Mouse (Mus musculus): ENCODE data around the gene Cemip2. TPM values are rescaled to one million over a fixed set of nuclear protein-coding genes. Genes with fewer than 3 reads are reported as not detected.
"Not testable (repeated sequence)": the region's sequence is repeated elsewhere in the genome, so short reads cannot be mapped to it uniquely, and the experiment has no call there.

Gene Cemip2
- total RNA-seq, 2 experiments from 2014 or later = 23.2 to 23.9 TPM

- no peak for DNase-seq (ENCODE audit: low spot score in 2 of 2)
These were observed 85.1 kb downstream of the Cemip2 start for GRCm38 (mm10) chr19:21862991-21863931.

GRCm38 (mm10) chr19:21865242-21866055 is 87.3 kb downstream of the Cemip2 start:
- no peak for DNase-seq (ENCODE audit: low spot score in 2 of 2)

GRCm38 (mm10) chr19:21866094-21866493 is 88.0 kb downstream of the Cemip2 start:
- DNase-seq (ENCODE audit: low spot score in 2 of 2) = no peak

GRCm38 (mm10) chr19:21866756-21867155 is 88.6 kb downstream of the Cemip2 start:
- not testable (repeated sequence) for DNase-seq (ENCODE audit: low spot score in 2 of 2)

DNA sequence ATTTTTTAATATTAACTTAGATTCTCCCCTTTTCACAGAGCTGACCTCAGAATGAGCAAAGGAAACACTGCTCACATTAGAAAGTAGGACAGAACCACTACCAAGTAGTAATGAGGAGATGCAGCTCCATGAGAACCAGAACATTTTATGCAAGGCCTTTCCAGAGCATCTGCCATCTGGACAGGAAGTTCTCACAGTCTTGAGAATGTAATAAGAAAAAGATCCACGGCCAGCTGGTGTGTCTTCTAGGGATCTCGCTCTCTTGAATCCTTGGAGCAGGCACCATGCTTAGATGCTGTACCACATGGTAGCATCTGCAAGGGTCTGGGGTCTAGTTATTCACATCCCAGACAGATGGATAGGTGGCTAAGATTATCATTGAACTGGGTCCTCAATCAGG is 90.3 kb downstream of the Cemip2 start:
- DNase-seq (ENCODE audit: low spot score in 2 of 2) = no peak

DNA sequence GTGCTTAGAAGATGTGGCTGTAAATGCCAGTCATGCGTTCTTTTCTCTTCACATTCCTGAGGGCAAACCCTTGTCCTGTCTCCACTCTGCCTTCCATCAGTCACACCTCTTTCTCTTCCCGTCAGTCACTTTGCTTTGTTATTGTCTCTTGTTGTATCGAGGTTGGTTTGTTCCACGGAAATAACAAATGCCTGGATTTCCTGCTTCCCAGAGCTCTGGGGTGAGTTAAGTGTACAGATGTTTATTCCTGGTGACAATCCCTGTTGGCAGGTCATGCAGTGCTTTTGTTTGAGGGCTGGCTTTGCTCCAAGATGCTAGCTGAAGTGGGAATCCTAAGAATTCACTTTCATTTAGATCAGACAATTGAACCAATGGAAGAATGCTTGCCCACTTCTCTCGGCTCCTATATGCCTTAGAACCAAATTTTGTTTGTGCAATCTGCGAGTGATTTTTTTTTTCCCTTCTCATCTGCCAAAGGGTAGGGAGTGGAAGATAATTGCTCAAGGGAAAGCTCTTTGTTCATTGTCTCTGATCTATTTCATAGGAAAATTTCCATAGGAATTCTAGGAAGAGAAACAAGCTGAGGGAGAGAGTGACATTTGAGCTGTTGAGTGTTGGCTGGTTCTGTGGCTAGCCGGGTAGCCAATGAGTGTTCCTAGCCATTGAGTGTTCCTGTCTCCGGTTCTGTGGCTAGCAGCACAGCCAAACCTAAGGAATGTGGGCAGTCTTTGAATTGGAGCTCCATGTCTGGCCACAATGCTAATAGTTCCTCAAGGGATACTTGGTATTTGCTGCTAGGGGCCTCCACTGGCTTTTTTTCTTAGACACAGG is 104.2 kb downstream of the Cemip2 start:
- DNase-seq (ENCODE audit: low spot score in 2 of 2) = no peak

DNA sequence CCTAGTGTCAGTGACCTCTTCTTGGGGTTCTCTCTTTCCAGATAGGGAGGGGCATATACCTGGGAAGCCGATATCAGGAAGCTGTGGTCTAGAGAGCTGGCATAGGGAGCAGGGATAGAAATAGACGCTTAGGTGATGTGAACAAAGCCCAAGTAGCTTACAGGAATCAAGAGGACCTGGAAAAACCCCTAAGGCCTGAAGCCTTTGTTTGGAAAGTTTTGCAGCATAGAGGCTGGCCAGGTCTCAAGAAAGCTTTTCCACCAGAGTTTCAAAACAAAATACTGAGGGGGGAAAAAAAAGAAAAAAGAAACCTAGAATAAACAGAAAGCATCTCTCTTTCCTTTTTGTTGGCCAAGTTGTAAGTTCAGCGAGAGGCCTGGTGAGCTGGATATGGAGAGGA is 104.9 kb downstream of the Cemip2 start:
- DNase-seq (ENCODE audit: low spot score in 2 of 2) = no peak

DNA sequence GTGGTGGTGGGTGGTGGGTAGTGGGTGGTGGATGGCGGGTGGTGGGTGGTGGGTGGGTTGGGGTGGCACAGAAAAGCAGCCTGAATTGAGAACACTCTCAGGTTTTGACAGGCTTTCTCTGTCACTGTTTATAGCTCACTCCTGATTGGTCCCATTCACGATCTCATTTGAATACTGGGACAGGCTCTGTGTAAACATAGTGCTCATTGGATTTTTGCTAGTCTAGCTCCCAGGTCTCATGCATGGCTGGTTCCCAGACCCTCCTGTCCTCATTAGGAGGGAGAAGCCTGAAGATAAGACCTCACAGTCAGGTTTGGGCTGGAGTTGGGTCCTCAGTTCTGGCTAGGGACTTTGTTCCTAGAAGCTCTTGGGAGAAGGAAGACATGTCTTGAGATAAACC is 105.8 kb downstream of the Cemip2 start:
- no peak for DNase-seq (ENCODE audit: low spot score in 2 of 2)

DNA sequence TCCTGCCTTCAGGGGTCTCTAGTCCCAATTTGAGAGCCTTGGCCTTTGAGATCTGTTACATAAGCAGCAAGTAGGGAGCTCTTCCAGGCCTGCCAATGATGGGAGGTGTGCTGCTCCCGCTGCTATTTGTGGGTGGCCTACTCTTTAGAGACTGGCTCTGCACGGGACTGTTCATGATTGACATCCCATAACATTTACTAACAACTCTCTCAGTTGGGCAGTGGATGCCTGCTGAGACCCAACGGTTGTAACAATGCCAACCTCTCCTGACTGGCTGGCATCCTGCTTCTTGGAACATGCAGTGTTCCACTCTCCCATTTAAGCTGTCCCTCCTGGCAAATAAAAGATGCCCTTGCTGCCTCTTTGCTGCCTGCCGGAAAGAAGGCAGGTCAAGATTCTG is 106.2 kb downstream of the Cemip2 start:
- DNase-seq (ENCODE audit: low spot score in 2 of 2) = peak in 1 of 2 experiments; percentile 26

DNA sequence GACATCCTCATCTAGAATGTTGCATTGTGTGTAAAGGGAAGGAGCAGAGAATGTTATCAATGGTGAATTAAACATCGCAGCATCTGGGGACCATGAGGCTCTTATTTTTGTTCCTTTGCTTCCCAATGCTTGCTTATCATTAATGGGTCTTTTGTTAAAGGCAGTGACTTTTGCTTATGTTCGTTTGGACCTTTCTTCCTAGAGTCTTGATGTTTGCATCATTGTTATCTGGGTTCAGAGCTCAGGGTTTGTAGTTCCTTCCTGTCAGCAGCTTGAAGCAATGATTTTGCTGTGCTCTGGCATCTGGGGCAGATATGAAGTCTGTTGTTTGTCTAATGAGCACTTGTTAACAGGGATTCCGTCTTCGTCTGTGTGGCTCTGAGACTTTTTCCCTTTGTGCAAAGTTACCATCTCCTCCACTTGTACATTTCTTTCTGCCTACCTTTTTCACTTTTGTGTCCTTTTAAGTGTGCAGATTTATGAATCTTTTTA is 108.1 kb downstream of the Cemip2 start:
- no peak for DNase-seq (ENCODE audit: low spot score in 2 of 2)

DNA sequence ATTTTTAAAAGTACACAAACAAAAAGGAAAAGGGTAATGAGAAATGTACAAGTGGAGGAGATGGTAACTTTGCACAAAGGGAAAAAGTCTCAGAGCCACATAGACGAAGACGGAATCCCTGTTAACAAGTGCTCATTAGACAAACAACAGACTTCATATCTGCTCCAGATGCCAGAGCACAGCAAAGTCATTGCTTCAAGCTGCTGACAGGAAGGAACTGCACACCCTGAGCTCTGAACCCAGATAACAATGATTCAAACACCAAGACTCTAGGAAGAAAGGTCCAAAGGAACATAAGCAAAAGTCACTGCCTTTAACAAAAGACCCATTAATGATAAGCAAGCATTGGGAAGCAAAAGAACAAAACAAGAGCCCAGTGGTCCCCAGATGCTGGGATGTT is 112.6 kb downstream of the Cemip2 start:
- no peak for DNase-seq (ENCODE audit: low spot score in 2 of 2)

DNA sequence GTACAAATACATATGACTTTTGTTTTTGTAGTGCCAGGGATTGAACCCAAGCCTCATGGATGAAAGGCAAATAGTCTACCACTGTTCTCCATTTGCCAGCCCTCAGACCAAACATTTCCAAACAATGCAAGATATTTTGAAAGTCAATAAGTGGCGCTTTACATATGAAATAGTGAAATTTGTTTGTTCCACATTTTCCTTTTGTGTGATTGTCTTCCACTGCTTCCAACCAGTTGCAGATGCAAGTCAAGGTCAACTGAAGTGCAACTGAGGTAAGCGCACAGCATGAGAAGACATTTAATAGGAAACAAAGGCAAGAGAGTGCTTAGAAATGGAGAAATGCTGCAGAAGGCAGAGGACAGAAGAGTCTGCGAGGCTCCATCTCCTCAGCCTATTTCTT is 116.7 kb downstream of the Cemip2 start:
- no peak for DNase-seq (ENCODE audit: low spot score in 2 of 2)

GRCm38 (mm10) chr19:21895540-21895939 is 117.4 kb downstream of the Cemip2 start:
- no peak for DNase-seq (ENCODE audit: low spot score in 2 of 2)

GRCm38 (mm10) chr19:21897122-21897827 is 119.1 kb downstream of the Cemip2 start:
- no peak for DNase-seq (ENCODE audit: low spot score in 2 of 2)

- no peak for DNase-seq (ENCODE audit: low spot score in 2 of 2)
These were observed 120.1 kb downstream of the Cemip2 start for GRCm38 (mm10) chr19:21898015-21898939.

All from layer of hippocampus, postnatal 14 days (tissue).